Mouse (Mus musculus) cerebellum, adult 2 months (tissue): ENCODE measurements around the gene Nom1.

ENCODE experiments used
- CTCF ChIP-seq: fragments of 200-500 bp; IDR thresholded peaks from 2 replicates; pipeline ENCODE4 v1.5.1; 2011; ENCODE audit warnings: low read depth, mild to moderate bottlenecking, control low read depth, low read length, moderate library complexity, borderline replicate concordance; ENCODE audit not compliant: insufficient read depth
- POLR2A ChIP-seq: fragments of 200-500 bp; IDR thresholded peaks from 2 replicates; pipeline ENCODE4 v1.6.1; 2011; ENCODE audit warnings: low read length, control low read depth, borderline replicate concordance; ENCODE audit not compliant: insufficient read depth

DNA sequence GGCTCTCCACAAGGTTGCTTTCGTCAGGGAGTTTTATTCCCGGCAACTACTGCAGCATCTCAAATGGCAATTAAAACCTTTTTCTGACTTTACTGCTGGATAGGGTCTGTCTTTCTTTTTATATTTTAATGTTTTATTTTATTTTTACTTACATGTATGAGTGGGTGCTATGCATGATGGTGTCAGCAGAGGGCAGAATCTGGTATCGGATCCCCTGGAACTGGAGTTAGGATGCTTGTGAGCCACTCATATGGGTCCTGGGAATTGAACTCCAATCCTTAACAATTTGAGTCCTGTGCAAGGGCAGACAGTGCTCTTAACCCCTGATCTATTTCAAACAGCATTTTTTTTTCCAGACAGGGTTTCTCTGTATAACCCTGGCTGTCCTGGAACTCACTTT lies 21.4 kb upstream of the Nom1 start:
- TF ChIP-seq POLR2A (no peak), CTCF (no peak)
